Mouse (Mus musculus): ENCODE data around the gene 1700028K03Rik.

- TF ChIP-seq CTCF (IDR thresholded peaks at IDR 0.05) = peak; percentile 43
- no peak for TF ChIP-seq POLR2A (IDR thresholded peaks at IDR 0.05; ENCODE audit: insufficient read depth, low read depth, low read length)
- no peak for TF ChIP-seq EP300 (IDR thresholded peaks at IDR 0.05; ENCODE audit: insufficient read depth, low read depth, low read length)
These were observed 39.8 kb upstream of the 1700028K03Rik start for GRCm38 (mm10) chr5:107494759-107495158.

All from heart, adult 2 months (tissue).